Mouse (Mus musculus) kidney, postnatal 14 days (tissue): Measurements from ENCODE around the gene Kcnh3.
"Not testable (repeated sequence)": the region's sequence is repeated elsewhere in the genome, so short reads cannot be mapped to it uniquely, and the experiment has no call there.

Source experiments
- DNase-seq: peaks from one replicate; pipeline ENCODE4 v3.0.0; 2022; ENCODE audit warnings: mixed read lengths

Gene Kcnh3

DNA sequence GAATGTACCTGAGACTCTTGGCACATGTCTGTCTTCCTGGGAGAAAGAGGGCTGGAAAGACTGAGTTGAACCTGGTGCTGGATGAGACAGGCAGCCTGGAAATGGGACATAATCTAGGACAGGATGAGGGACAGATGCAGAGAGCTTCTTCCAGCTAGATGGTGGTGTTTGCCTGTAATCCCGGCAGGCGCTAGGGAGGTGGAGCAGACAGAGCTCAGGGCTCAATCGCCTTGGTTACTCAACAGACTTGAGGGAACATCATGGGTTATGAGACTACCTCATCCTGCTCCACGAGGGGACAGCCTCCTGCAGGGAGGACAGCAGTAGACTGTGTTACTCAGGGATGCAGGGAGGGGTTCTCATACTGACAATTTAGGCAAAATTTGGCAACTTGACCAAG lies 16.6 kb downstream of the Kcnh3 start:
- no peak for DNase-seq

DNA sequence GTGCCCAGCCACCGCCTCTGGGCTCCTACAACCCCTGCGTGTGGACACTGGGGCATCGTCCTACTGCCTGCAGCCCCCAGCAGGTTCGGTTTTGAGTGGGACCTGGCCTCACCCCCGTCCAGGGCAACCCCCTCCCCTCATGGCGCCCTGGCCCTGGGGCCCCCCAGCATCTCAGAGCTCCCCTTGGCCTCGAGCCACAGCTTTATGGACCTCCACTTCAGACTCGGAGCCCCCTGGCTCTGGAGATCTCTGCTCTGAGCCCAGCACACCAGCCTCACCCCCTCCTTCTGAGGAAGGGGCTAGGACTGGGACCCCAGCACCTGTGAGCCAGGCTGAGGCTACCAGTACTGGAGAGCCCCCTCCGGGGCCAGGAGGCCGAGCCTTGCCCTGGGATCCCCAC lies 17.4 kb downstream of the Kcnh3 start:
- no peak for DNase-seq

DNA sequence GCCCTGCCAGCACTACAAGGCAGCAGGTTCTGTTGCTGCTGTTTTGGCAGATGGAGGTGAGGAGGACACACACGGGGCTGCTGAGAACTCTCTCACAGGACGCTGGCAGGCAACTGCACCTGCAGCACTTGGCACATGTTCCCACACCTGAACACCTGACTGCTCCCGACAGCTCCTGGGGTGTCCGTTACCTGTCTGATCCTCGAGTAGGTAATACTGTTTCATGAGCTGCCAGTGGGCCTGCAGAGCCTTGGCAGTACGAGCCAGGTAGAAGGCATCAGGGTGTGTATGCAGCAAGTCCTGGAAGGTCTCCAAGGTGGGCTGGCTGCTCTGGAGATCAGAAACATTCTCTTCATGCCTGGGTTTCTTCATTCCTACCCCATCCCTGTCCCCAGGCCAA lies 22.1 kb downstream of the Kcnh3 start:
- not testable (repeated sequence) for DNase-seq

DNA sequence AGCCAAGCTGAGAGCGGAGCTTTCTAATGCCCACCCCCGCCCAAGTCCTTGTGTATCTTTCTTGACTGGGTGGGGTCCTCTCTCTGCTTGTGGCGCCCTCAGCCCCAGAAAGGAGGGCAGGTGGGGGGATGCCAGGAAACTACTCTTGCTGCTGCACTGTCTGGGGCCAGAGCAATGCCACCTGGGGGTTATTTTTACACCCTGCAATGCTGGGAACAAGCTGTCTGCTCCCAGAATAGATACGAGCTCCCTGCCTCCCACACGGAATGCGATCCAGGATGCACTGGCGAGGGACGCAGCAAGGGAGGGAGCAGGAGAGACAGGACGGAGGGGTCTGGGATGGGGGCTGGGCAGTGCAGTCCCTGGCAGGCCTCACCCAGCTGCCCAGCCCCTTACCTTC lies 24.3 kb downstream of the Kcnh3 start:
- DNase-seq = no peak

DNA sequence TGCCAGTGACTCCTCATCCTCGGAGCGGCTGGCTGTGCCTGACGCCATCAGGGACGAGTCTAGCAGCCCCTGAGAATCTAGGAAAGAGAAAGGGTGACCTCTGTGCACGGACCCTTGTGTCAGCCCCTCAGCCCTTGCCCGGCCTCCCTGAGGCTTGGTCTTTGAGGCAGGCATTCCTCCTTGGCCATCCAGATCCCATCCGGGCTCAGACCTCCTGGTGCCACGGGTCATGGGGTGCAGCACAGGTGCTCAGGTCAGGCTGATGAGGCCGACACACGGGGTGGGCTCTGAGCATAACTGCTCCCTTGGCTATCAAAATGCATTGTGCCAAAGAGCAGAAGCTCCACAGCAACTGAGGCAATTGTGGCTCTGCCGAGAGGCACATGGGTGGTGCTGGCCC lies 25.3 kb downstream of the Kcnh3 start:
- no peak for DNase-seq

DNA sequence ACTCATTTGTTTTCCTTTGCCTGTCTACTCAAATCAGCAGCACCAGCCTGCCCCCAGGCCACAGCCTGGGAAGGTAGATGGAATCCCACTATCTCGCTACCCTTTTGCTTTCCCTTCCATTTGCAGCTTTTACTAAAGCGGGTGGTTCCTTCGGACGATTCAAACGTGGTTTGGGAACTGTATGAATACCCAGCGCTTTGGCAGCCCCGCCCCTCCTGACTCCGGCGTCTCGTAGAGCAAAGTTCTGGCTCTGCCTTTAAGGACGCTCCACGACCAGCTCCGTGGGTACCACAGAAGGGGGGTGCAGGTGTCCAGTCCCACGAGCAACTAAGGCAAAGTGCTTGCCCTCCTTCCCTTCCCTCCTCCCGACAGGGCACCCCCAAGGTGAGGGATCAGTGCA lies 26.4 kb downstream of the Kcnh3 start:
- peak; percentile 25 for DNase-seq

DNA sequence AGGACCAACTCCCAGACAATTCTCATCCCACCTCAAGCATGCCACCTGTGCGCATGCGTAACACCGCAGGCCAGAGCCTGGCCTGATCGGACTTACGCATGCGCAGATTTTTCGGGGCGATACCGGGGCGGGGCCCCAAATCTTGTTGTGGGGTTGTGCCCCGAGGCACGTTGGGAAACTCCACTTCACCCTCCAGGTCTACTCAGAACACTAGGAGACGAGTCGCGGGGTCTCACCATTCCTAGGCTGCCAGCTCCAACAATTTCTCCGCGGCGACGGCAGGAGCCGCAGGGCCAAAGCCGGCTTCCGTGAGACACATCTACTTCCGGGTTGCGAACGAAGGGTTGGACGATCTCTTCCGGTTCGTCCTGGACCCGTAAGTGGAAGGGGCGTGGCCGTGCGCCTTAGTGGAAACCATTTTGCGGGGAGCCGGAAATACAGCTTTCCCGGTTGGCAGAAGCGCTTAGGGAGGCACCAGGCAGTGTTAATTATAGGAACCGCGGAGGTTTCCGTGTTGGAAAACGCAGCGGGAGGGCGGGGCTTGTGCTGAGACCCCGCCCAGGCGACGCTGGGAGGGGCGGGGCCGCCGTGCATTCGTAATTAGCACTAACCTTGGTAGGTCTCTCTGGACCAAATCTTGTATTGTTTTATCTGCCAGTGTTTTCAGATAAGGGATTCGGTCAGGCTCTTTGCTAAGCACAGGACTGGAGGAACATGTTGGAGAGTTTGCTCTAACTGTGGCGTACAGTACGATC lies 27.1 kb downstream of the Kcnh3 start, which contains the start of gene Mcrs1:
TSS of gene Mcrs1 (minus strand) at position 336 of the 755 bp plus-strand sequence.
- peak; percentile 99 for DNase-seq

DNA sequence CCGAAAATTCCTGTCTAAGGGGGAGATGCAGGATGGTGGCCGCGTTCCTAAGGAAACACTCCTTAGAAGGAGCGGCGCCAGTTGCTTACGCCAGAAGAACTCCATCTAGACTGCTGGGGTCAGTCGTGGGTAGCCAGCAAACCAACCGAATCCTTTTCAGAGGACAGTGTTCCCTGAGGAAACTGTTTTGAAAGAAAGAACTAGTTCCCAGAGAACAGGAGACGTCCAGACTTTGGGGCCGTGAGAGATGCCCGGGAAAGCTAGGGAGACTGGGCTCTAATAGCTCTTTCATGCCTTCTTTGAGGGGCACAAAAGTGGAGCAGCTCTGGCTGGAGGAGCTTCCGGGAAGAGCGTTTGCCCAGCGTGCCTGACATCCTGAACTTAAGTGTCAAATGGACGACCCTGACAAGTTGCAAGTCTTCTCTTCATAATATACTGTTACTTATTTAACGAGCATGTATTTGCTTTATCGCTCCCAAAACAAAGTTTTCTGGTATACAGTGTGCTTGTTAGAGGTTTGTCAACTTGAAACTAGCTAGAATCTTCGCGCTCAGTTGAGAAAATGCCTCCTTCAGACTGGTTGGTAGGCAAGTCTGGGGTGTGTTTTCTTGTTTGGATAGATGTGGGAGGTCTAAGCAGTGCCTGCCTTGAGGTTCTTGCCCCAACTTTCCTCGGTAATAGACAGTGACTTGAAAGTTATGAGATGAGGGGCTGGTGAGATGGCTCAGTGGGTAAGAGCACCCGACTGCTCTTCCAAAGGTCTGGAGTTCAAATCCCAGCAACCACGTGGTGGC lies 27.9 kb downstream of the Kcnh3 start:
- no peak for DNase-seq

DNA sequence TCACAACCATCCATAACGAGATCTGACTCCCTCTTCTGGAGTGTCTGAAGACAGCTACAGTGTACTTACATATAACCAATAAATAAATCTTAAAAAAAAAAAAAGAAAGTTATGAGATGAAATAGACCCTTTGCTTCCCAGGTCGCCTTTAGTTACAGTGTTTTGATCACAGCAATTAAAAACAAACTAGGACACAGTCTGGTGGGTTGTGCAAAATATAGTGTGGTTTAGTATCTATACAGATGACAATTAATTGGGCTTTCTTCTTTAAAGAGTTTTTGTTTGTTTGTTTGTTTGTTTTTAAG lies 28.5 kb downstream of the Kcnh3 start:
- DNase-seq = not testable (repeated sequence)

DNA sequence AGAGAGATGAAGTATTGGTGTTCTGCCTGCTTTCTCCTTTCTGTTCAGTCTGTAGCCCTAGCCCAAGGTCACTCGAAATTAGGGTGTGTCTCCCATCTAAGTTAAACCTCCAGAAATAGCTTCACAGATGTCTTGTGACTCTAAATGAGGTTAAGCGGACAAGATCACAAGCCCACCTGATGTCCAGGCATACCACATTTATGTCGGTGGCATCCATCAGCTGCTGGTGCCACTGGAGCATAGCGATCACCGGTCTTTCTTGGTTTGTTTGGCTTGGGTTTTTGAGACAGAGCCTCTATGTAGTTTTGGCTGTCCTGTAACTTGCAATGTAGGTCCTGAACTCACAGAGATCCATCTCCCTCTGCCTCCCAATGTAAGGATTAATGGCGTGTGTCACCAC lies 29.1 kb downstream of the Kcnh3 start:
- no peak for DNase-seq

DNA sequence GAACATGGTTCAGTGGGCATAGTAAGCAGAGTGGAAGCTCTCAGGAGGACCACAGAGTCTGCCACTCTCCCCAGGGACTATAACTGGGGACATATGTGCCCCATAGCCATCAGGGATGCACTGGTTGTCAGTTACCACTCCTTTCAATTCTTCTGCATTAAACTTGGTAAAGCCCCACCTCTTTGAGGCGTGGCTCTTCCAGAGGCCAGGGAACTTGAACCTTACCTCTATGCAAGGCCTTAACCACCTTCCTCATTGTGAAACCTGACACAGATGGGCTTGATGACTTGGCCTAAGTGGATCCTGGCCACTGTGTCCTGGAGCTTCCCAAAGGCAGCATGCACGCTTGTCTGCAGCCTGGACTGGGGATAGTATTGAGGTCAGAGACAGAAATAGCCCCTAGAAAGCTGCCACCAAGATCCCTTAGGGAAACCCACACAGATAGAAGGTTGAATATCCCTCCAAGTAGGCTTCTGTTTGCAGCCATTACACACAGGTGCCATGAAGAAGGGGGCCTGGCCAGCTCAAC lies 29.9 kb downstream of the Kcnh3 start:
- DNase-seq = no peak

DNA sequence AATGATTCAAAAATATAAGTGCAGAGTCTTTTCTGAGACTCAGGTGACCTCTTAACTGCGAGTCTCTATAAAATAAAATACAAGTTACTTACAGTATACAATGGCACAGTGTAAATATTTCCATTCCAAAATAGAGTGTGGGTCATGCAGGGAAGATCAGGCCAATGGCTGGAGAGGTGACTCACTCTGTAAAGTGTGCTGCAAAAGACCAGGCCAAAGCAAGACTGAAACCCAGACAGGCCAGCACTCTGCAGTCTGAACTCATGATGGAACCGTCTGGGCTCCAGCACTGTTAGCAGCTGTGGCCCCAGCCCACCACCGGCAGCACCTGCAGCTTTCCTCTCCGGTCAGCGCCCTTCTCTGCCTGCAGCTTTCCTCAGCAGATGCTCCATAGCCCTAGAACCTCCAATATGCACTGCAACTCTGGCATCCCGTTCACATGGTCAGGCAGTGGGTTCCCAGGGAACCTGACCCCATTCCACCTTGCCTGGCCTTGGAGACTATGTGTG lies 30.6 kb downstream of the Kcnh3 start:
- no peak for DNase-seq

DNA sequence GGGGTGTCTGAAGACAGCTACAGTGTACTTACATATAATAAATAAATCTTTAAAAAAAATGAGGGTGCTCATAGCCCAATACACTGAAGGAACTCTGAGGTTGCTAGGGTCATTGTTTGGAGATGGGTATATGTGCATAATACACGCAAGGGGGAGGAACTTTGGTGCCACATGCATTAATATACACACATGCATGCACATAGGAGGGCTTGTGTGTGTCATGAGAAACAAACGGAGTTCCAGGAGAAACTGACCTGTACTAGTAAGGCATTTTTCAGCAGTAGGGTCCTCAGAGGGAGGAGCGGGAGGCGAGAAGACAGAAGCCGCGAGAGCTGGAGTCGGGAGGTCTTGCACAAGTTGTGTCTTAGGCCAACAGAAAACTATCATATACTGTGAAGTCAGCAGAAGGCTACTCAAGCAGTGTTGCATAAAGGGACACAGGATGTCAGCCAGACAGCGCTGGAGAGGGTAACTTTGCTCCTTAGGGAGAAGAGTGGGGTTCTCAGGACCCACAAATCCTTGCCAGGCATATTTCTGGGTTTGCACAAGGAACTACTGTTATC lies 34.6 kb downstream of the Kcnh3 start:
- no peak for DNase-seq

DNA sequence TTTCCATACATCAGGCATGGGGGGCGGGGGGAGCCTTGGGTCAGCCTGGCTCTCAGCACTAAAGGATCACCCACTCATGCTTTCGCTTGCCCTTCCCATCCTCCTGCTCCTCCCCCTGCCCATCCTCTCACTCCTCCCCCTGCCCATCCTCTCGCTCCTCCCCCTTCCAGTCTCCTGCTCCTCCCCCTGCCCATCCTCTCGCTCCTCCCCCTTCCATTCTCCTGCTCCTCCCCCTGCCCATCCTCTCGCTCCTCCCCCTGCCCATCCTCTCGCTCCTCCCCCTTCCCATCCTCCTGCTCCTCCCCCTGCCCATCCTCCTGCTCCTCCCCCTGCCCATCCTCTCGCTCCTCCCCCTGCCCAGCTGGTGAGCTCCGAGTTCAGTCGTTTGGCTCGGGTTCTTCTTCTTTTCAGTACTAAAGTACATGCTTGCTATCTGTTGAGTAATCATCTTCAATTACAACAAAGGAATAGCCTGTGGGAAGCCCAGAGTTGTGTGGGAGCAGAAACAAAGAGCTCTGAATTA lies 35.1 kb downstream of the Kcnh3 start:
- DNase-seq = peak; percentile 85

DNA sequence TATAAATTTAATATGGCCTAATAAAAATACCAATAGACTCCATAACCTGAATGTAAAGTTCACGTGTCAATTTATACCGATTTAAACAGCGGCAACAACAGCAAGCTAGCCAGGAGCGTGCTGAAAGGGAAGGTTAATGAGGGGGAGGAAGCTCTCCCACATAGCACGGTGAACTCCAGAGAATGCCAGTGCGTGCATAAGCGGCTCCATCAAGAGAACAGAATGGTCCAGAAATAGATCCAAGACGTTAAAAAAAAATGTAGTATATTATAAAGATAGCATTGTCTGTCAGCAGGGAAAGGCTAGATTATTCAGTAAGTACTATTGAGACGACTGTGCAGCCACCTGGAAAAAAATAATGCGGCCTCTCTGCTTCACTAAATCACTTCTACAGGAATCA lies 38.0 kb downstream of the Kcnh3 start:
- no peak for DNase-seq

DNA sequence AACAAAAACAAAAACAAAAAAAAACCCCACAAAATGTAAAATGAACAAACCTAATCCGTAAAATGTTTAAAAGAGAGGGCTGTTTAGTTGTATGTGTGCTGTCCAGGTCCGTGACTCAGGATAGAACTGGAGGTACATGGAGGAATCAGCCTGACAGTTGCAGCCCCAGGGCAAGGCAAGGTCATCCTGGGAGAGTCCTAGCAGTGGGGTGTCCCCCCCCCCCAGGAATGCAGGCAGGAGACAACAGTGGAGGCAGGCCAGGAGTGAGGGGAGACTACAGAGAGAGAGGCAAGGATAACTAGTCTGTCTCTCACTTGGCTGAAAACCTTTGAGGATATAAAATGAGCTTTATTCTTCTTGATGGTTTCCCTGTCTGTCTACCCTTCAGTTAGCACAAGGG lies 39.7 kb downstream of the Kcnh3 start:
- DNase-seq = no peak

DNA sequence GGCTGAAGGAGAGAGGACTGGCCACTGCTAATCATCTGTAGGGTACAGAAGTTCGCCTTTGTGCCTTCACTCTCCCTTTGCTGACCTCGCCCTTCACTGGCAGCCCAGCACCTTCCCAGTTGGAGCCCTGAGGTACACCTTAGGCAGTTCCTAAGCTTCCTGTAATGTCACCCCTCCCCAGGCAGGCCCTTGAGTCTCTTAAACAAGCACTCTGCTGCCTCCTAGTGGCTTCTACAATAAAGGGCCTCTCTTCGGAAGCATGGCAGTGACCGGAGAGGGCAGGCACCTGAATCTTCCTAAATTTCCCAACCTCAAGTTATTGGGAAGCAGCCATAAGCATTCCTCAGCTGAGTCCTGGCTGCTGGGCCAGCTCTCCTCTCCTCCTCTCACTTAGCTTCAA lies 41.0 kb downstream of the Kcnh3 start:
- DNase-seq = peak; percentile 83

DNA sequence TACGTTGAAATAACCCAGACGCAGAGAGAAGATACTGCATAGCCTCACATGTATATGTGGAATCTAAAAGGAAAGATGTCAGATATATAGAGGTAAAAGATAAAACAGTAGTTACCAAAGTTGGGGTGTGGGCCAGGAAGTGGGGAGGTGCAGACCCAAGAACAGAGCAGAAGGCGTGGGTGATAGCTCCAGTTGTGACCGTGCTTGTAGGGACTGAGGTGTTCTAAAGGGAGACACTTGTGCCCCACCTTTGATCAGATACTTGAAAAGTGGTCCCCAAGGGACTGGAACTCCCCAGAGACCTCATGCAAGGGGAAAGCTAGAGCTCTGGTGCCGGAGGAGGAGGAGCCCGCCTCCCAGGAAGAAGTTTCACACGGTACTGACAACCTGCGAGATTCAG lies 51.4 kb downstream of the Kcnh3 start:
- no peak for DNase-seq

DNA sequence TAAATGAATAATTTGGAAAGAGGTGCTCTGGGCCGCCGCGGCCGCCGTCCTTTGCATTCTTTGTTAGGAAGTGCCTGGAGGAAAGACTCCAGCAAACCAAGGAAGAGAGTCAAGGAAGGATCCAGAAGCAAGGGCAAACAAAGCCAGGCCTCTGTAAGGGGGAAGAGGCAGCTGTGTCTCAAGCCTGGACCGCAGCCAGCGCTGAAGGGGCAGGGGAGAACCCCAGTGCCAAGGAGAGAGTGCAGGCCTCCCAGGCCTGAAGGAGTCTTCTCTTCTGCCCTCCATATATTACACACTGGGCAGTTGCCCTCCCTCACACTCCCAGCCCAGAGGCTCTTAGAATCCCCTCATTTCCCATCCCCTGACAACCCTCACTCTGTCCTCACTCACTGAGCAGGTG lies 53.6 kb downstream of the Kcnh3 start:
- DNase-seq = no peak

DNA sequence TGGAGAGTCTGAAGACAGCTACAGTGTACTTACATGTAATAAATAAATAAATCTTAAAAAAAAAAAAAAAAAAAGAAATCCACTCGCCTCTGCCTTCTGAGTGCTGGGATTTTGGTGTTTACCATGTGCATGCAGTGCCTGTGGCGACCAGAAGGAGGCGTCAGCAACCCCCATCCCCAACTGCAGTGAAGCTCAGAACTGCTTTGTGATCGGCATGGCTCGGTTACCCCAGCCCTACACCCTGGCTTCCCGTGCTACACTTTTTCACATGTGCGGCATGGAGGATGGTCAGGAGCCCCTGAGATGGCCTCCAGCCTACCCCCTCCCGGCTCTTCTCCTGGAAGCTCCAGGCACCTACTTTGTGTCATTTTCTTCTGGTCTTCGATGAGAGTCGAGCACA lies 58.8 kb downstream of the Kcnh3 start:
- DNase-seq = no peak

DNA sequence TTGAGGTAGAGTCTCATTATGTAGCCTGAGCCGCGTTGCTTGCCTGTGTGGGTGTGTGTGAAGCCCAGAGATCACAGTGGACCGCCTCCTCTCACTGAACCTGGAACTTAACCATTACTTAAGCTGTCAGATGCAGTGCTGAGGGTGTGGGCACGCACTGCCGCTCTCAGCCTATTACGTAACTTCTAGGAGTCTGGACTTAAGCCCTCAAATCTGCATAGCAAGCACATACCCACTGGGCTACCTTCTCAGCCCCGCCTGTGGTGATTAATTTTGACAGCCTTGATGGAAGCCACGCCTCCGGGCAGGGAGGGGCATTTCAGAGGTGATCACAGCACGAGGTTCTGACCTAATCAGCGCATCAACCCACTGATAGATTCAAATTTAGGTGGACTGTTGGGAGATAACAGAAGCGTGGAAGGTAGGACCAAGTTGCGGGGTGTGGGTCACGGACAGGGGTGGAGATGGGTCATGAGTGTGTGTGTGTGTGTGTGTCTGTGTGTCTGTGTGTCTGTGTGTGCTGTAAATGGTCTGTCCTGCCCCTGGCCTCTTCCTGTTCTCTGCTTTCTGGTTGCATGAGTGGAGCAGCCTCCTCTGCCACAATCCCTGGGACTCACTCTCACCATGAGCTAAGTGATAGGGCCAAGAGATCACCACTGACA lies 60.0 kb downstream of the Kcnh3 start:
- peak; percentile 78 for DNase-seq

DNA sequence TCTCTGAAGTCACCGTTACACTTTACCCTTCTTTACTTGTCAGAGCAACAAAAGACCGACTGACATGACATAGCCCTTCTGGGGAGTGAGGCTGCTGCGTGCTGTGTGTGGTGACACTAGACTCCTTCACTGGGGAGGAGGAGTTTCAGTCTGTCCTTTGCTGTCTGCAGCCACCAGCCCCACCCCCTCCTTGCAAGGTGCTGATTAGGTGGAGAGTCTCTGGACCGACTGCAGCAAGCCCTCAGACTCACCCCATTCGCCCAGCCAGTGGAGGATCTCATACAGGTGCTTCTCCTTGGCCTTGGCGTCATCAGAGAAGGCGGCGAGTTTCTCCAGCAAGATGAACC lies 60.5 kb downstream of the Kcnh3 start:
- DNase-seq = no peak

DNA sequence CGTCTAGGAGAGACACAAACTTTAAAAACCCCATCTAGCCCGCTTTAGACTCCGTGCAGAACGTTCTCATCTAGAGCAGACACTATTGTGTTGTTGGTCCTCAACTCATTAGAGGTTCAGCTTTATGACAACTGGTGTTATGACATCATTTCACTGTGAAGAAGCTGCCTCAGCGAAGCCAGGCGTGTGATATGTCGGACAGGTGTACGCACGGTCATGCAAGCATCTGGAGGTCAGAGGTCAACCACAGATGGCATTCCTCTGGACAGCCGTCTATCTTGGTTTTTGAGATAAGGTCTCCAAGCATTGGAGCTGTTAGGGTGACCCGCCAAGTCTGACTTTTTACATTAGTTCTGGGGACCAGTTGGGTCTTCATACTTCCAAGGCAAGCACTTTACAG lies 65.9 kb downstream of the Kcnh3 start:
- DNase-seq = no peak
